Mouse (Mus musculus): ENCODE results near the gene Clpsl2. TPM values are rescaled to one million over a fixed set of nuclear protein-coding genes. Genes with fewer than 3 reads are reported as not detected.

The Clpsl2 gene
- total and polyA plus RNA-seq, 2 experiments from 2014 or later: not detected

GRCm38 (mm10) chr17:28506895-28507294 lies 42.3 kb upstream of the Clpsl2 start:
- Histone ChIP-seq H3K27ac (ENCODE audit: low read depth) (peak overlapping the region; percentile 49; the same call in 1 of the 2 replicates), H3K4me2 (ENCODE audit: low read depth, low read length) (no peak overlapping the region)
- 27% methylated on average over 5 of the region's 5 CpGs for WGBS

GRCm38 (mm10) chr17:28507496-28507895 lies 41.7 kb upstream of the Clpsl2 start:
- H3K4me1 ChIP-seq (ENCODE audit: control insufficient read depth, insufficient read depth): peaks cover 17% of the 10 kb centered on the region
- no peaks in the 10 kb centered on the region for H3K36me3 ChIP-seq (replicated peaks; ENCODE audit: control insufficient read depth, insufficient read depth, low read length)
- TF ChIP-seq CTCF (IDR thresholded peaks at IDR 0.05; ENCODE audit: low read depth): no peak
- no peak for TF ChIP-seq EP300 (IDR thresholded peaks at IDR 0.05; ENCODE audit: low read depth)
- peak overlapping the region; percentile 49 for H3K27ac ChIP-seq (ENCODE audit: low read depth)
- H3K27me3 ChIP-seq (ENCODE audit: control insufficient read depth, insufficient read depth, low read length): no peaks in the 10 kb centered on the region
- no peak overlapping the region; the same call in 1 of the 2 replicates for H3K9ac ChIP-seq (replicated peaks; ENCODE audit: low read depth, low read length)
- H3K9me3 ChIP-seq (replicated peaks; ENCODE audit: control insufficient read depth, low read length): no peaks in the 10 kb centered on the region
- WGBS: 32% methylated on average over 5 of the region's 5 CpGs
- ATAC-seq (ENCODE audit: insufficient read depth, low read depth) (no peak), DNase-seq (ENCODE audit: low spot score) (no peak)
- no peak overlapping the region for H3K4me2 ChIP-seq (ENCODE audit: low read depth, low read length)
- no peak overlapping the region for H3K4me3 ChIP-seq (ENCODE audit: low read depth, low read length)

More at GRCm38 (mm10) chr17:28506895-28507294, 42.3 kb upstream of the Clpsl2 start:
- Histone ChIP-seq H3K4me1 (ENCODE audit: control insufficient read depth, insufficient read depth) (peaks cover 11% of the 10 kb centered on the region), H3K4me3 (ENCODE audit: low read depth, low read length) (no peak overlapping the region), H3K27me3 (ENCODE audit: control insufficient read depth, insufficient read depth, low read length) (no peaks in the 10 kb centered on the region), H3K36me3 (replicated peaks; ENCODE audit: control insufficient read depth, insufficient read depth, low read length) (no peaks in the 10 kb centered on the region), H3K9ac (replicated peaks; ENCODE audit: low read depth, low read length) (no peak overlapping the region; the same call in 1 of the 2 replicates), H3K9me3 (replicated peaks; ENCODE audit: control insufficient read depth, low read length) (no peaks in the 10 kb centered on the region)
- no peak for ATAC-seq (ENCODE audit: insufficient read depth, low read depth)
- DNase-seq (ENCODE audit: low spot score): no peak
- TF ChIP-seq EP300 (IDR thresholded peaks at IDR 0.05; ENCODE audit: low read depth) (no peak), CTCF (IDR thresholded peaks at IDR 0.05; ENCODE audit: low read depth) (no peak)

DNA sequence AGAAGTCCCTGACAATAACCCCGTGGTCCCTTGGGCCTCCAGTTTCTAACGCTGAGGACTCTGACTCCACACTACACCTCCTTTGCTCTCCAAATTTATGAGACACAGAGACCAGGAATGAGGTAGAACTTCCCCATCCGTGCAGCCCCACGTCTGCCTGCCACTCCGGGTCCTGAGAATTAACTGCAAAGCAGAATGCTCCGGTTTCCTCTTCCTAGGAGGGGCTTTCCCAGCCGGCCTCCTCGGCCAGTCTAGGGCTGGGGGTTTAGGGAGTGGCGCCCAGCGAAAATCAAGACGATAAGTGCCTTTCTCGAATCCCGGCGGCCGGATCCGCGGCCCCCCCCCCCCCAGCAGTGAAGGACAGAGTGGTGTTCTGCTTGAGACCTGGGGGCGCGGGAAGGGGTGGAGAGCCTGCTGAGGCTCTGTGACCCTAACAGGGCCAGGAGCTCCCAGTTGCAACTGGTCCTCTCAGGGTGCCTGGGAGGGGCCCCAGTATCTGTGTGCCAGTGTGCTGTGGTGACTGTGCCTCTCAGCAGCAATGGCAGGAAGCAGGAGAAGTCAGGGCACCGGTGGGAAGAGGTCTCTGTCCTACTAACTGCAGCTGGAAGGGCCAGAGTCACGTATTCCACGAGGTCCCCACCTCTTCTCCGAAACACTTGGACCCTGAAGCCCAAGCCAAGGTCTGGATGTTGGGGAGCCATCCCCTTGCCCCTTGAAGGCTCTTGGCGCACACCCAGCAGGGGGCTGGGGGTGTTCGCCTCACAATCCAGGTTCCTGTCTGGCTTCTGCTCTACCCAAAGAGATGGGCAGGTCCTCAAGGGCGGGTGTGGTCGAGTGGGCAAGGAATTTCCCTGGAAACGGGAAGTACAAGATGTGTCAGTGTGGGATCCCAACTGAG lies 38.5 kb upstream of the Clpsl2 start:
- DNase-seq (ENCODE audit: low spot score): no peak
- no peaks in the 10 kb centered on the region for H3K27me3 ChIP-seq (ENCODE audit: control insufficient read depth, insufficient read depth, low read length)
- WGBS: 8% methylated on average over 28 of the region's 28 CpGs
- peak overlapping the region; percentile 26; the same call in 1 of the 2 replicates for H3K4me3 ChIP-seq (ENCODE audit: low read depth, low read length)
- H3K4me1 ChIP-seq (ENCODE audit: control insufficient read depth, insufficient read depth): peaks cover 31% of the 10 kb centered on the region
- peak overlapping the region; percentile 53 for H3K9ac ChIP-seq (replicated peaks; ENCODE audit: low read depth, low read length)
- no peaks in the 10 kb centered on the region for H3K9me3 ChIP-seq (replicated peaks; ENCODE audit: control insufficient read depth, low read length)
- no peak for TF ChIP-seq EP300 (IDR thresholded peaks at IDR 0.05; ENCODE audit: low read depth)
- TF ChIP-seq CTCF (IDR thresholded peaks at IDR 0.05; ENCODE audit: low read depth): no peak
- H3K36me3 ChIP-seq (replicated peaks; ENCODE audit: control insufficient read depth, insufficient read depth, low read length): no peaks in the 10 kb centered on the region
- peak overlapping the region; percentile 41 for H3K27ac ChIP-seq (ENCODE audit: low read depth)
- peak overlapping the region; percentile 59 for H3K4me2 ChIP-seq (ENCODE audit: low read depth, low read length)
- no peak for ATAC-seq (ENCODE audit: insufficient read depth, low read depth)

DNA sequence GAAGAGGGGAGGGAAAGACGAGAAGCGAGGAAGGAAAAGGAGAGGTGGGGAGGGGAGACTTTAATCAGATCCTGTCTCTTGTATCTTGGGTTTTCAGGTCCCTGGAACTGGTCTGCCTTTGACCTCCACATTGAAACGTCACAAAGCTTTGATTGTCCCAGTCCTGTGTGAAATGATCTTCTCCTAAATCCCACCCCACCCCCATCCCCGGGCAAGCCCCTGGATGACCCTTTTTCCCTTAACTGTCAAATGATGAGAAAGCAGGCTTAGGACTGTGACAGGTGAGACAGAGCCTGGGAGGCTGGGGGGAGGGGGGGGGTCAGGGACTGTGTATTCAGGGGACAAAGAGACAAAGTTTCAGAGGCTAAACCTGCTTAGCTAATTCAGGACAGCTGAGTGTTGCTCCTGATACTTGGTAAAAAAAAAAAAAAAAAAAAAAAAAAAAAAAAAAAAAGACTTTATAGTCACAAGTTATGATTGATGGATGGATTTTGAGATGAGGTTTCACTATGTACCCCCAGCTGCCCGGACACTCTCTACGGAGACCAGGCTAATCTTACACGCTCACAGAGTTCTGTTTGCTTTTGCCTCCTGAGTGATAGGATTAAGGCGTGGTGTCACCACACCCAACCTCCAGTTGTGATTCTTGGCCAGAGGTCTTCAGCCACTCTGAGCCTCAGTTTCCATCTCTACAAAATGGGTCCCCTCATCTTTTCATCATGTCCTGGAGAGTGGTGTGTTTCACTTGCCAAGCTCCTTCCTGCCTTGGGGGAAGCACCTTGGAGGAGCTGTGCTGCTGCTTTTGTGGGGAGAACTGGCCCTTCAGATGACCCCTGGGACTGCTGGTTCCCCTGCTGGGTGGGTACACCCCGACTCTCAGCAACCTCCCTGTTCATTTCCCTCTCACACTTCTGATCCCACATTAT lies 37.3 kb upstream of the Clpsl2 start:
- no peak for DNase-seq (ENCODE audit: low spot score)
- Histone ChIP-seq H3K4me3 (ENCODE audit: low read depth, low read length) (no peak overlapping the region), H3K9me3 (replicated peaks; ENCODE audit: control insufficient read depth, low read length) (no peaks in the 10 kb centered on the region), H3K36me3 (replicated peaks; ENCODE audit: control insufficient read depth, insufficient read depth, low read length) (no peaks in the 10 kb centered on the region), H3K4me1 (ENCODE audit: control insufficient read depth, insufficient read depth) (peaks cover 35% of the 10 kb centered on the region), H3K27me3 (ENCODE audit: control insufficient read depth, insufficient read depth, low read length) (no peaks in the 10 kb centered on the region), H3K4me2 (ENCODE audit: low read depth, low read length) (no peak overlapping the region), H3K27ac (ENCODE audit: low read depth) (peak overlapping the region; percentile 71), H3K9ac (replicated peaks; ENCODE audit: low read depth, low read length) (0 out of 2 replicates have a peak overlapping the region, but pooled peaks have one; percentile 4)
- TF ChIP-seq EP300 (IDR thresholded peaks at IDR 0.05; ENCODE audit: low read depth) (no peak), CTCF (IDR thresholded peaks at IDR 0.05; ENCODE audit: low read depth) (no peak)
- 48% methylated on average over 9 of the region's 9 CpGs for WGBS
- no peak for ATAC-seq (ENCODE audit: insufficient read depth, low read depth)

- Histone ChIP-seq H3K9me3 (replicated peaks; ENCODE audit: control insufficient read depth, low read length) (no peaks in the 10 kb centered on the region), H3K4me1 (ENCODE audit: control insufficient read depth, insufficient read depth) (peaks cover 32% of the 10 kb centered on the region), H3K9ac (replicated peaks; ENCODE audit: low read depth, low read length) (0 out of 2 replicates have a peak overlapping the region, but pooled peaks have one; percentile 4), H3K36me3 (replicated peaks; ENCODE audit: control insufficient read depth, insufficient read depth, low read length) (no peaks in the 10 kb centered on the region), H3K4me3 (ENCODE audit: low read depth, low read length) (no peak overlapping the region), H3K4me2 (ENCODE audit: low read depth, low read length) (no peak overlapping the region), H3K27me3 (ENCODE audit: control insufficient read depth, insufficient read depth, low read length) (no peaks in the 10 kb centered on the region), H3K27ac (ENCODE audit: low read depth) (peak overlapping the region; percentile 71)
- 22% methylated on average over 6 of the region's 6 CpGs for WGBS
- ATAC-seq (ENCODE audit: insufficient read depth, low read depth) (peak; percentile 28; the same call in 1 of the 2 replicates), DNase-seq (ENCODE audit: low spot score) (no peak)
- TF ChIP-seq EP300 (IDR thresholded peaks at IDR 0.05; ENCODE audit: low read depth) (no peak), CTCF (IDR thresholded peaks at IDR 0.05; ENCODE audit: low read depth) (no peak)
Measured at GRCm38 (mm10) chr17:28512696-28513095, 36.5 kb upstream of the Clpsl2 start.

Data from heart, postnatal 0 days (tissue).